Mouse (Mus musculus): Measurements from ENCODE around the gene Mitf. TPM values are rescaled to one million over a fixed set of nuclear protein-coding genes. Genes with fewer than 3 reads are reported as not detected.

Mitf gene
- polyA plus RNA-seq, 1 experiment from 2014 or later, result 0.30 TPM

Other genes with a start within 250 kb of the Mitf start
- 31.9 and 34.0 TPM in 2 replicates for gene Frmd4b, start 189.5 kb upstream of the Mitf start, polyA plus RNA-seq (2014; fragmentation: Nextera tagmentation; extraction: Ambion mirVana)